Mouse (Mus musculus) cerebellum, adult 9-11 months (tissue): ENCODE results near the gene Sec14l2.
"Not testable (repeated sequence)": the region's sequence is repeated elsewhere in the genome, so short reads cannot be mapped to it uniquely, and the experiment has no call there.

Experiments used
- DNase-seq: peaks from one replicate; pipeline ENCODE4 v3.0.0; 2022

Sec14l2 gene

DNA sequence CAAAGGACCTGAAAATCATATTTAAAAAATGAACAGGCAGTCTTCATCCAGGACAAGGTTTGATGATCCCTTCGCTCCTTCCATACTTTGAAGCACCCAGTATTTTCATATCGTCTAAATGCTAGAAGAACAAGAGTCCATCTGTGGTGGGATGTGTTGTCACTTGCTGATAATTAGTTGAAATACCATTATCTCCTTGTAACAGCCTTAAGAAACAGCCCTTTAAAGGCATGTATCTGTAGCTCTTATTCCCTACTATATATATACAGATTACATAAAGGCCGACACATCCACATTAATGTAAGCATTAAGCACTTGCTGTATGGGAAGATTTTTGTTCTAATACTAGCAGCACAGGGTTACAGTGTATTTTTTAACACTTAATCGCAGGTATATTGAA lies 5.2 kb upstream of the Sec14l2 start:
- not testable (repeated sequence) for DNase-seq

- no peak for DNase-seq
Observed at GRCm38 (mm10) chr11:4127059-4127458, 3.8 kb upstream of the Sec14l2 start.

GRCm38 (mm10) chr11:4123922-4124321 lies 707 bp upstream of the Sec14l2 start:
- DNase-seq, result no peak

DNA sequence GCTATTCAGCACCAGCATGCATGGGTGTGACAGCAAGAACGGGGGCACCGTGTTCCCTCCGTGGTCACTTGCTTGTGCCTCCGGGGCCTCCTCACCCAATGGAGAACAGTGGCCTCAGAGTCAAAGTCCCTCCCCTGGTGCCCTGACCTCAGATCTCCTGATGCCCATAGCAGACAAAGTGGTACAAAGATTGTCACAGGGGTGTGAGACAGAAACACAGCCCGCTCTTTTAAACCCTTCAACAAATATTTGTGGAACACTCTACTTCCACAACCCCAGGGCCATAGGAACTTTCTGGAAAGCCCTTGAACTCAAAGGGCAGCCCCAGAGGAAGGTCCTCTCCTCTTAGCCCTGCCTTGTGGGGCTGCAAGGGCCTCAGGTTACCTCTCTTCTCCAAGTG lies 989 bp downstream of the Sec14l2 start:
- no peak for DNase-seq

DNA sequence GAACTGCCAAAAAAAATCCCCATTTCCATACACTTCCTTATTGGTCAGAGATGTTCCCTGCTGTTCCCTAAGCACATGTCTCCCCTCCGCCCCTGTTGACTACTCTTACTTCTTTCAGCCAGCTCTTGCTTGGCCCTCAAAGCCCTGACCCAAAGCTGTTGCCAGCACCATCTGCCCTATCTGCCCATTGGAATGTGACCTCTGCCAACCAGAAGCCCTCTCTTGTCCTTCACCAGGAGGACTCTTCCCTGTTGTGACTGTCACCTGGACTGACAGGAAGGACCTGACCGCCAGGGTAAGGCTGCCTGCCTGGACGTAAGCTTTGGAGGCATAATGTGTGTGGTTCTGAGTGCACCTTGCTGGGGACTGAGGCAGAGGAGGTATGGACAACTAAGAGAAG lies 1.5 kb downstream of the Sec14l2 start:
- DNase-seq, result no peak

DNA sequence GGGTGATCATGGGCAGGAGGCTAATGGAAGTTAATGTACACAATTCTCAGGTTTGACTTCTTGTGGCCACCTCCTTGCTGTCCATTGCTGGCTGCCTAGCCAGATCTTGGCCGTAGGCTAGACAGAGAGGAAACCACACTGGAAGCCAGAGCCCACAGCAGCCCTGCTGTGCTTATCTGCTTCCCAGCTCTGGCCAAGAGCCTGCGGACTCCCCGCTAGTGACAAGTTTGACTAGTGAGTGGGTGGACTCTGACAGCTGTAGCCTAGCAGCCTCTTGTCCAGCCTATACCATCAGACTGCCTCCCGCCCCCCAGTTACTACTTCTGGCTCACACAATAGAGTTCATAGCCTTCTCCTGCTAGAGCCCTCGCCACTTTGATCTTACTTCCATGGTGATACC lies 3.6 kb downstream of the Sec14l2 start:
- DNase-seq, result no peak

DNA sequence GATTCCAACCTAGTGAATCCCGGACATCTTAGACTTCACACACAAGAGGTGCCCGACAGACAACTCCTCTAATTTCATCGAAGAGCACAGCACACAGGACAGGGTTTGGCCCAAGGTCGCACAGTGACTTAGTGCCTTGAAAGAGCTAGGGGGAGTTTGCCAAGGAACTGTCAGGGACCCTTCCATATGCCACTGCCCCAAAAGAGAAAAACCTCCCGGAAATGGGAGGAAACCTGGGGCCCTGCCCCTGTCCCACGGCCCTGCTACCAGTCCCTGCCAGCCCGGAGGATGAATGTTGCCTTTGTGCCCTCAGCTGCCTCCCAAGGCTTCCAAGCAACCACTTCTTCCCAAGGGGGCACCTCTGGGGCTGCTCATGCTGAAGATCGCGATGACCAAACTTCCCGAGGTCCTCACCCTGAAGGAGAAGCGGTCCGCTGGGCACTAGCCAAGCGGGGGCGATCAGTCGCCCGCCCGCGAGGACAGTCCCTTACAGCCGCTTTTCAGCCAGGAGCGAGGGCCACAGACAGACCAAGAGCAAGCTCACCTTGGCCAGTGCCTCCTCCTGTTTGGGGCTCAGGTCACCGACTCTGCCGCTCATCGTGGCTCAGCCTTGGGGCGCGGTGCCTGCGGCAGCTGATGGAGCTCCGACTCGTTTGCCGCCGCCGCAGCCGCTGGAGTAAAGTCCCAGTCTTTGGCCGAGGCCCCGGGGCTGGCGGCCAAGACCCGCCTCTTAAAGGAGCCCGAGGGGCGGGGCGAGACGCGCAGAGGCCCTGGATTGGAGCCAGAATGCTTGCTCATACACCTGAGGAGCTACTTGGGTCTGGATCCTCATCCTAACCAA lies 4.9 kb downstream of the Sec14l2 start:
- peak; percentile 83 for DNase-seq

GRCm38 (mm10) chr11:4117372-4118071 lies 5.7 kb downstream of the Sec14l2 start:
- DNase-seq, result no peak

DNA sequence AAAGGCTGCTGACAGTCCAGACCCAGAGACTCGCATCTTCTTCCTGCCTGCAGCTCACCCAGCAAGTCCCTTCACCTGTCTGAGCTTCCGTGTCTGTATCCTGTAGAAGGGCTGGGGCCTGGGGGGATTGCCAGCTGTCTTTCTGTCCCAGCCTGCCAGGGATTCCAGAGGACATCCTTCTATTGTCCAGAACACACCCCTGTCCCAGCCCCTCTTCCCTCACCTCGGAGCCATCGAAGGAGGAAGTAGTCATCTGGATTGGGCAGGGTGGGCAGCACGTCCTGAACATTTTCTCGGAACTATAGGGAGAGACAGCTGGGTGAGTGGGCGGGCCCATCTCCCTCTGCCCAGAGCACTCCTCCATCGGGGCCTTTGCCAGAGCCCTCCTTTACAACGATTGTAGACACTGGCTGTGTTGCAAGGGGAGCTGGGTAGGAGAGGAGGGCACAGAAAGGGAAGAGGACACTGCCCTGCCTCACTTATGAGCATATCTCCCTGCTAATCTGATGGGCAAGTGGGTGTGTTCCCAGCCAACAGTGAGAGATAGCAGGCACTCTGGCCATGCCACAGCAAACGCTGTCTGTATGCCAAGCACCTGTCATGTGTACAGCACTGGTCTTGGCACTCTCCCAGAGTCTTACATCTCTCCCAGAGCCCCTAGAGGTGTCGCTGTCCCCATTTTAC lies 6.6 kb downstream of the Sec14l2 start:
- no peak for DNase-seq

DNA sequence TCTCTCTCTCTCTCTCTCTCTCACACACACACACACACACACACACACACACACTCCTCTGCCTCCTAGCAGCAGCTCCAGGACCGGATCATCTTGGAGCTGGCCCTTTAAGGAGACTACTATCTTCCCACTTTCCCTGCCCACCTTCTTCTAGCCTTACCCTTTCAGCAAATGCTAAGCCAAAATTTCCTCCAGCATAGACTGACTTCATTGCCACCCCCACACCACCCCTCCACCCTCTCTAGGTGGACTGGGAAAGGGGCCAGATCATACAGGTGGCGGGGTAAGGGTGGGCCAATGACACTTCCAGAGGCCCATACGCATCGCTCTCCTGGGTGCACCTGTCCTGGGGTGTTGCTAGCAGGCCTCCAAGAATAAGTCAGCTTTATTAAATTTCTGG lies 7.8 kb downstream of the Sec14l2 start:
- no peak for DNase-seq

DNA sequence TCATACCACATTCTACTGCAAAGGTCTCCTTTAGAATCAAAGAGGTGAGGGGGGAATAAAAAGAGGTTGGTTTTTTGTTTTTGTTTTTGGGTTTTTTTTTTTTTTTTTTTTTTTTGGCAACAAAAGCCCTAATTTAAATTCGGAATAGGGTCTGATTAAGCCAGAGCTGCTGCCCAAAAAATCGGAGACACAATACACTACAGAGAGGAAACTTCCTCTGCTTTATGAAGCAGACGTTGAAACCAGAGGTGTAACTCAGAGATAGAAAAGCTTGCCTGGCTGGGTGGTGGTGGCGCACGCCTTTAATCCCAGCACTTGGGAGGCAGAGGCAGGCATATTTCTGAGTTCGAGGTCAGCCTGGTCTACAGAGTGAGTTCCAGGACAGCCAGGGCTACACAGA lies 8.7 kb downstream of the Sec14l2 start:
- not testable (repeated sequence) for DNase-seq

- DNase-seq, result no peak
Observed at GRCm38 (mm10) chr11:4113970-4114369, 9.2 kb downstream of the Sec14l2 start.

- no peak for DNase-seq
Observed at GRCm38 (mm10) chr11:4113496-4113895, 9.7 kb downstream of the Sec14l2 start.

DNA sequence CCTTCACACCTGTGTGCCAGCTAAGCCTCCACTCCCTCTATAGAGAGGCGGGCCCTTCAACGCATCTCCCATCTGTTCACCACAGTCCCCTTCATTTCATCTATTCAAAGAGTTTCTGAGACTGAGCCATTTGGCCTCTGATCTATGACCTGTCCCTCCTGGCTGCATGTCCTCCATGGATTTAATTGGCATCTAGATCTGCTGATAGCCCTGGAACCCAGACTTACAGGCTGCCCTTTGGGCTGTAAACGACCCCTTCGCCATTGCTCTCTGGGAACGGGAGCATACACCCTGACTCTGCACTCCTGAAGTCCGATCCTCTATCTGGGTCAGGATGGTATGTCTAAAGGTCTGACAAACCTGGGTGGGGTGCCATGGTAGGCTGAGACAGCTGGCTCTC lies 10.4 kb downstream of the Sec14l2 start:
- no peak for DNase-seq

- DNase-seq, result no peak
Observed at GRCm38 (mm10) chr11:4112033-4112432, 11.2 kb downstream of the Sec14l2 start.

GRCm38 (mm10) chr11:4108691-4109090 lies 14.5 kb downstream of the Sec14l2 start:
- no peak for DNase-seq

DNA sequence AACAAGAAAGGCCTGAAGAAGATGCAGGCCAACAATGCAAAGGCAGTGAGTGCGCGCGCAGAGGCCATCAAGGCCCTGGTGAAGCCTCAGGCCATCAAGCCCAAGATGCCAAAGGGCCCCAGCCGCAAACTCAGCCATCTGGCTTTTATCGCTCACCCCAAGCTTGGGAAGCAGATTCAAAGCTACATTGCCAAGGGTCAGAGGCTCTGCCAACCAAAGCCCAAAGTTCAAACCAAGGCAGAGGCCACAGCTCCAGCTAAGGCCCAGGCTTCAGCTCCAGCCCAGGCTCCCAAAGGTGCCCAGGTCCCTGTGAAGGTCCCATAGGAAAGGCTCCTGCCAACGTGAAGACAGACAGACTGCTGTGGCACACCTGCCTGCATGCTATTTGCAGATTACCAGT lies 15.3 kb downstream of the Sec14l2 start:
- DNase-seq, result not testable (repeated sequence)

DNA sequence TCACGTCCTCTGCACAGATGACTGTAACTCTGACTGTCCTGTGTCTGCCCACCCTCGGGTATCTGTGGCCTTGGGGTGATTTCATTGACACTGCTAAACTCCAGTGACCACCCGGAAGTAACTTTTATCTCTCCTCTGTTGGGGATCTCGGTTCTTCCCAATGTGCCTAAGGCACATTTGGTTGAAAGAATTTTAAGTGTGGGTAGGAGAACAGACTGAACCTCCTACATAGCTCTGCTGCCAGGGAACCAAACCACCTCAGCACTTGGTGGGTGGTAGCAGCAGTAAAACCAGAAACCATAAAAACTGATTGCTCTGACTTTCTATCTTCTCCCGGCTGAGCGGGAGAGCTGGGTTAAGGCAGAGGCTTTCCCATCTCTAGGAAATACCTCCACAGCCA lies 17.8 kb downstream of the Sec14l2 start:
- no peak for DNase-seq

- no peak for DNase-seq
Observed at GRCm38 (mm10) chr11:4104989-4105388, 18.2 kb downstream of the Sec14l2 start.

DNA sequence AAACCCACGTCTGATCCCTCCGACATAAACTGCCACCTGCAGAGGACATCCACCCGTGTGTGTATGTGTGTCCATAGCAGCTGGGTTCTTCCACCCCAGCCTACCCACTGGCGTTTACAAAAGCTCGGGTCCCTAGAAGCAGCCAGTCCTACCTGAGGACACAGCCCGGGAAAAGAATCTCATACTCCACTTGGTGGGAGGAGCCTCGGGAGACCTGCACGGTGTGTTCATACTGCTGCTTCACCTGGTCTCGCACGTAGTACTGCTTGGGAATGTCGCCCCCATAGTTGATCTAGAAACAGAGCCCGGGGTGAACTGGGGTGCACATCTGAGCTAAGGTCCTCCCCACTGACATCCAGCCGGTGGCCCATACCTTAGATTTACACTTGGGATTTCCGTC lies 19.7 kb downstream of the Sec14l2 start:
- DNase-seq, result no peak

DNA sequence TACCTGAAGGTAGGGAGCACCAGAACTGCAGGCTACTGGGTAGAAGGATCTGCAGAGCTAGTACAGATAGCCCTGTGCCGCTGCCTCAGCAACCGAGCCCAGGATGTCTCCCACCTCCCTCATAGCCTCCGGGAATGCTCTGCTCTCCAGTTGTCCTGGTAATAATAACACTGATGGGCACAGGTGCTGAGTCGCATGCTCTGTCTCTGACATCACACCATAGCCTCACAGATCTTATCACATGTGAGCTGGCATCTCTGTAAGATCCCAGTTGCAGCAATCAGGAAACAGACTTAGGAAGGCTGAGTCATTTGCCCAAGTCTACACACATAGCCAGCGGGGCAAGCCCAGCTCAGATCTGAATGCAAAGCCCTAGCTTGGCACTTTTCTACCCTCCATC lies 21.4 kb downstream of the Sec14l2 start:
- no peak for DNase-seq

- no peak for DNase-seq
Observed at GRCm38 (mm10) chr11:4099447-4099846, 23.8 kb downstream of the Sec14l2 start.

GRCm38 (mm10) chr11:4098816-4099215 lies 24.4 kb downstream of the Sec14l2 start:
- no peak for DNase-seq

- peak; percentile 58 for DNase-seq
Observed at GRCm38 (mm10) chr11:4098120-4098519, 25.1 kb downstream of the Sec14l2 start.
